Mouse (Mus musculus) neutrophil, adult 59 days (primary cell): ENCODE measurements around the gene Dsn1. TPM values are rescaled to one million over a fixed set of nuclear protein-coding genes. Genes with fewer than 3 reads are reported as not detected.

Experiments
- total RNA-seq, 2 experiments: library from RNA; stranded (reverse); gene quantifications; 1 replicate in 1 of 2; 2 replicates in 1 of 2; pipeline ENCODE4 v1.2.4; 2023

The Dsn1 gene
- total RNA-seq = 10 to 100 TPM; 25.5 to 27.4 TPM

DNA sequence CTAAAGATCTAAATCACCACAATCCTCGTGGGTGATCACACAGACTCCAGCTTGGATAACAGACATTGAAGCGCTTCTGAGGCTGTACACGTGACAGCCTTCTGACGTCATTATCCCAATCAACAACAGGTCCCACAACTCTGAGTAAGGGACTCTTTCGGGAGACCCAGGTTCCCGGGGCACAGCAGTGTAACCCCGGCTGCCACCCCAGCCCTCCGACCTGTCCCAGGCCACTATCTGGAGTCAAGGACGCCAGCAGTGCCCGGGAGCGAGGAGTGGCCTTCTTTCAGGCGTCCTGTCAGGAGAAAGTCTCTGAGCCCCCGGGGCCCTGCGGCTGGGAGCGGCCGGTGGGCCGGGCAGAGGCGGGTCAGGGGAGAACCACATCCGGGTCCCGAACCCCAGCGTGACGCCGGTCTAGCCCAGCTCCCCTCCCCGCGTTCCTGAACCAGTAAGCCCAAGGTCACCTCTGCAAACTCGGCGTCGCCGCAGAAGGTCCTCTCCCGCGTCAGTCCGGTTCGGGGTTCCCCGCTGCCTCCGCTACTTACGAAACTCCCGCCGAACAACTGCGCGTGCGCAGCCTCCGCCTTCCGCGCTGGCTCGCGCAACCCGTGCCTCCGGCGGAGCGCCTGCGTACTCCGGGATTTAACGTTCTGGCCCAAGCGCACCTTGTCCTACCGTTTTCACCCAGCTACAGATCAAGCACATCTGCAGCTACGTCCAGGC, at the start of gene Dsn1:
Gene Dsn1 (minus strand): TSS at position 644 of the 723 bp plus-strand sequence.

DNA sequence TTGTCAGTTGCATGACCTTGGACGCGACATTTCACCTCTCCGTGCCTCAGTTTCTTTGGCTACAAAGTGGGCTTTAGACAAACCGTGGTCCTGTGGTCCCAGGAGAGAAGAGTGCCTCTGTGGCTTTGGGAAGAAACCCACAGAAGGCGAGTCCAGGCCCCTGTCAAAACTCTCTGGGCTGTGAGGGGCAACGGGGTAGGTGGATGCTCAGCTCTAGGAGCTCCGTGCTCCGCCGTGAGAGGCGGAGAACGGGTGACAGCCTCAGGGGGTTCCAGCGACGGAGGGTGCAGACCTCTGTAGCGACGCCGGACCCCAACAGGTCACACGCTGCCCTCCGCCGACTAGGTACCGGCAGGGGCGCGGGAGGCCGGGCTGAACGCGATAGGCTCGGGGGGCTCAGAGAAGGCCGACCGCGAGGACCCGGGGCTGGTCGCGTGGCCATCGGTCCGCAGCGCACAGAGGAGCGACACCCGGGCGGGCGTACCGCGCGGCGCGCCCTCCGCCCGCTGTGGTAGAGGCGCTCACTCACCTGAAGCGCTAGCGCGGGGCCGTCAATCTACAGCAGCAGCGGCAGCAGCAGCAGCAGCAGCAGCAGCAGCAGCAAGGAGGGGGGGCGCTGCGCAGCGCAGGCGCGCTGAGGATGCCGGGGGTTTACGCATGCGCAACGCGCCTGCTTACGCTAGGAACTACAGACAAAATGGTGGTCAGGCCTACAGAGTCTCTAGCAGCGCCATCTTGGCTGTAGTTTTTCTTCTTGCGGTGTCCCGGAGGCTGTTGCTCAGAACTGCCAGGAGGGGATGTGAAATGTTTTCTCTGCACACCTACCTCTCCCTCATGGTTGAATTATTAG, 15.3 kb downstream of the Dsn1 start, which contains the start of gene Ndrg3:
Gene Ndrg3 (minus strand): TSS at position 587 of the 850 bp plus-strand sequence.

Other genes with a start within 250 kb of the Dsn1 start
- 1 to 10 TPM; 1.1 to 1.4 TPM for gene Myl9, start 231.7 kb downstream of the Dsn1 start, total RNA-seq
- 10 to 100 TPM; 10.9 to 19.3 TPM for gene Tgif2, start 167.1 kb downstream of the Dsn1 start, total RNA-seq
- gene 4930518I15Rik, start 149.2 kb downstream of the Dsn1 start, total RNA-seq = 1 to 10 TPM; 4.9 to 6.1 TPM
- 100 to 1,000 TPM; 309 to 329 TPM for gene Rab5if, start 144.0 kb downstream of the Dsn1 start, total RNA-seq
- under 1 TPM; 0.18 to 0.51 TPM for gene Sla2, start 120.0 kb downstream of the Dsn1 start, total RNA-seq
- 10 to 100 TPM; 11.6 to 15.5 TPM for gene Ndrg3, start 15.1 kb downstream of the Dsn1 start, total RNA-seq
- 1 to 10 TPM; 2.8 to 3.3 TPM for gene Soga1, start 72.1 kb upstream of the Dsn1 start, total RNA-seq
- not detected for gene Tldc2, start 79.9 kb upstream of the Dsn1 start, total RNA-seq
- gene Samhd1, start 128.1 kb upstream of the Dsn1 start, total RNA-seq = 100 to 1,000 TPM; 570 to 583 TPM
- 10 to 100 TPM; 34.1 to 34.7 TPM for gene Rbl1, start 197.4 kb upstream of the Dsn1 start, total RNA-seq